Mouse (Mus musculus) MEL (cell line): ENCODE measurements around the gene Rpl36-ps4. TPM values are rescaled to one million over a fixed set of nuclear protein-coding genes. Genes with fewer than 3 reads are reported as not detected.
"Not testable (repeated sequence)": the region's sequence is repeated elsewhere in the genome, so short reads cannot be mapped to it uniquely, and the experiment has no call there.

Experiments
- DNase-seq: peaks from one replicate; pipeline ENCODE4 v3.0.0; 2011; ENCODE audit warnings: low read depth, low spot score
- H3K27ac ChIP-seq: 2 replicates; pipeline ENCODE4 v1.5.1; 2012; ENCODE audit warnings: low read depth, mild to moderate bottlenecking, control low read depth, low read length, moderate library complexity; ENCODE audit not compliant: control insufficient read depth
- H3K27me3 ChIP-seq, 2 experiments: fragments of 150-350 bp in 1 of 2; sonication (generic) in 1 of 2; 2 replicates each; pipeline ENCODE4 v1.6.1; 2012; ENCODE audit warnings: low read length in 2 of 2, mild to moderate bottlenecking in 2 of 2, improper control_type of control experiment in 1 of 2, moderate library complexity in 1 of 2; ENCODE audit not compliant: insufficient read depth in 2 of 2, control insufficient read depth in 1 of 2
- H3K36me3 ChIP-seq, 2 experiments: 2 replicates each; pipeline ENCODE4 v1.6.1; 2012 to 2014; ENCODE audit warnings: low read length in 2 of 2, improper control_type of control experiment in 1 of 2, inconsistent platforms in 1 of 2, mild to moderate bottlenecking in 1 of 2; ENCODE audit not compliant: insufficient read depth in 2 of 2, control insufficient read depth in 1 of 2
- H3K4me1 ChIP-seq, 2 experiments: fragments of 150-350 bp in 1 of 2; sonication (generic) in 1 of 2; 2 replicates each; pipeline ENCODE4 v1.6.1; 2012; ENCODE audit warnings: low read length in 2 of 2, improper control_type of control experiment in 1 of 2, mild to moderate bottlenecking in 1 of 2; ENCODE audit not compliant: insufficient read depth in 2 of 2, control insufficient read depth in 1 of 2
- H3K4me3 ChIP-seq, 2 experiments: fragments of 150-350 bp in 1 of 2; sonication (generic) in 1 of 2; 2 replicates each; pipeline ENCODE4 v1.5.1; 2012; ENCODE audit warnings: low read depth in 2 of 2, low read length in 2 of 2, mild to moderate bottlenecking in 2 of 2, moderate library complexity in 2 of 2, control low read depth in 1 of 2, improper control_type of control experiment in 1 of 2; ENCODE audit not compliant: control insufficient read depth in 1 of 2, insufficient read depth in 1 of 2
- H3K79me2 ChIP-seq: 2 replicates; pipeline ENCODE4 v1.6.1; 2012; ENCODE audit warnings: mild to moderate bottlenecking, low read length, moderate library complexity; ENCODE audit not compliant: control insufficient read depth, poor library complexity, insufficient read depth
- H3K9ac ChIP-seq: 2 replicates; pipeline ENCODE4 v1.6.1; 2012; ENCODE audit warnings: low read depth, mild to moderate bottlenecking, control low read depth, low read length, moderate library complexity; ENCODE audit not compliant: control insufficient read depth, poor library complexity, severe bottlenecking
- H3K9me3 ChIP-seq: fragments of 150-350 bp; sonication (generic); replicated peaks from 2 replicates; pipeline ENCODE4 v1.6.1; 2012; ENCODE audit warnings: mild to moderate bottlenecking, low read length, improper control_type of control experiment, moderate library complexity; ENCODE audit not compliant: insufficient read depth
- CHD1 ChIP-seq: IDR thresholded peaks from 2 replicates; pipeline ENCODE4 v1.6.1; 2012; ENCODE audit warnings: low read depth, mild to moderate bottlenecking, inconsistent platforms, low read length, improper control_type of control experiment
- NRF1 ChIP-seq: IDR thresholded peaks from 2 replicates; pipeline ENCODE4 v1.6.1; 2014; ENCODE audit warnings: low read depth, mild to moderate bottlenecking, inconsistent platforms, low read length, improper control_type of control experiment, moderate library complexity; ENCODE audit not compliant: poor library complexity, insufficient read depth, severe bottlenecking
- POLR2AphosphoS5 ChIP-seq: IDR thresholded peaks from 2 replicates; pipeline ENCODE4 v1.6.1; 2012; ENCODE audit warnings: low read depth, borderline replicate concordance, mild to moderate bottlenecking, inconsistent platforms, low read length, moderate library complexity, mixed read lengths
- polyA plus RNA-seq, 2 experiments: library from polyadenylated mRNA; stranded (reverse) in 1 of 2; unstranded in 1 of 2; fragments of >175 nt in 1 of 2; fragments of >200 nt in 1 of 2; gene quantifications; 2 replicates each; pipeline versions ENCODE4 v1.2.1 to v1.2.4; 2012; ENCODE audit warnings: low replicate concordance in 2 of 2, low read depth in 1 of 2; ENCODE audit not compliant: insufficient read length in 2 of 2, insufficient read depth in 1 of 2, missing spikeins in 1 of 2
- total RNA-seq: library from RNA; depleted of rRNA; stranded (reverse); fragments of 300-350 nt; gene quantifications from 2 replicates; pipeline ENCODE4 v1.2.3, GENCODE M21; 2012; rRNA removed

Gene Rpl36-ps4
- total and polyA plus RNA-seq, 3 experiments: not detected

GRCm38 (mm10) chr17:87963081-87964075 is 42.6 kb downstream of the Rpl36-ps4 start:
- H3K79me2 ChIP-seq: no peaks in the 10 kb centered on the region
- H3K4me3 ChIP-seq: no peak overlapping the region
- no peaks in the 10 kb centered on the region for H3K4me1 ChIP-seq
- no peak overlapping the region for H3K9ac ChIP-seq
- no peaks in the 10 kb centered on the region for H3K36me3 ChIP-seq
- H3K9me3 ChIP-seq: no peaks in the 10 kb centered on the region
- no peak for TF ChIP-seq CHD1
- TF ChIP-seq NRF1: no peak
- TF ChIP-seq POLR2AphosphoS5: no peak
- TF ChIP-seq, all 39 proteins: peak for 0
- no peak overlapping the region for H3K27ac ChIP-seq
- no peak for DNase-seq
- no peaks in the 10 kb centered on the region for H3K27me3 ChIP-seq

- H3K36me3 ChIP-seq, H3K79me2 ChIP-seq, H3K27ac ChIP-seq, H3K4me3 ChIP-seq, DNase-seq, H3K4me1 ChIP-seq, H3K9ac ChIP-seq, H3K27me3 ChIP-seq, H3K9me3 ChIP-seq: not testable (repeated sequence)
Measured at GRCm38 (mm10) chr17:87968483-87968926, 47.7 kb downstream of the Rpl36-ps4 start.

Other genes with a start within 250 kb of the Rpl36-ps4 start
- gene Msh2, start 248.6 kb upstream of the Rpl36-ps4 start, total RNA-seq: 42.5 and 43.0 TPM in 2 replicates
- 10 to 100 TPM in 1 of 2 experiments, not detected in 1; 40.8 TPM for gene Msh2, start 248.6 kb upstream of the Rpl36-ps4 start, polyA plus RNA-seq
- gene Kcnk12, start 123.0 kb upstream of the Rpl36-ps4 start, total RNA-seq: not detected in 2 replicates
- gene Kcnk12, start 123.0 kb upstream of the Rpl36-ps4 start, polyA plus RNA-seq: not detected
- gene Msh6, start 54.1 kb downstream of the Rpl36-ps4 start, total RNA-seq: 118 and 126 TPM in 2 replicates
- gene Msh6, start 54.1 kb downstream of the Rpl36-ps4 start, polyA plus RNA-seq: 100 to 1,000 TPM; 144 to 167 TPM
- gene Fbxo11, start 144.3 kb downstream of the Rpl36-ps4 start, total RNA-seq: 9.4 and 14.1 TPM in 2 replicates
- 10 to 100 TPM; 17.5 to 91.4 TPM for gene Fbxo11, start 144.3 kb downstream of the Rpl36-ps4 start, polyA plus RNA-seq